Mouse (Mus musculus): ENCODE data around the gene Fgf15. TPM values are rescaled to one million over a fixed set of nuclear protein-coding genes. Genes with fewer than 3 reads are reported as not detected.

Fgf15 gene
- polyA plus RNA-seq, 1 experiment = not detected

DNA sequence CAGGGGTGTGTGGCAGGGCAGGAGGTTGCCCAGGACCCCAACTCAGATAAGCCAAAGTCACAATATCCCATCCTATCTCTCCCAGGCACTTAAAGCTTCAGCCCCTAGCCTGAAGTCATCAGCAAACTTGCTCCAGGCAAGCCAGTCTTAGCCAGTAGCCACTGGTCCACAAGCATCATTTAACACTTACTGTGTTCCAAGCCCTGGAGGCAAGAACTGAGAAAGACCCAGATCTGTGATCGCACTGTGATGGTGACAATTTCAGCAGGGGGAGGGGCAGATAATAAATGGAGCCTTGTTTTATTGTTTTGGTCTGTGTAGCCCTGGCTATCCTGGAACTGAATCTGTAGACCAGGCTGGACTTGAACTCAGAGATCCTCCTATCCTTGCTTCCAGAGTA, 37.6 kb upstream of the Fgf15 start:
- H3K4me1 ChIP-seq (ENCODE audit: control insufficient read depth, insufficient read depth, insufficient read length) = no peaks in the 10 kb centered on the region
- H3K27ac ChIP-seq (ENCODE audit: insufficient read depth, low read length) = no peak overlapping the region
- H3K4me3 ChIP-seq (ENCODE audit: extremely low read depth, insufficient read depth, insufficient read length) = no peak overlapping the region
- WGBS = 88% methylated on average over 1 of the region's 1 CpGs
- DNase-seq (ENCODE audit: low read depth in 1 of 2, low spot score in 2 of 2) = no peak
- TF ChIP-seq CTCF (IDR thresholded peaks at IDR 0.05; ENCODE audit: extremely low read depth, insufficient read depth, insufficient read length, insufficient replicate concordance) = no peak
- no peak for TF ChIP-seq POLR2A (IDR thresholded peaks at IDR 0.05; ENCODE audit: low read depth, low read length)
- H3K36me3 ChIP-seq (ENCODE audit: control insufficient read depth, insufficient read depth, low read length) = no peaks in the 10 kb centered on the region
- peaks cover 17% of the 10 kb centered on the region for H3K27me3 ChIP-seq (ENCODE audit: control insufficient read depth, insufficient read depth, low read length)

DNA sequence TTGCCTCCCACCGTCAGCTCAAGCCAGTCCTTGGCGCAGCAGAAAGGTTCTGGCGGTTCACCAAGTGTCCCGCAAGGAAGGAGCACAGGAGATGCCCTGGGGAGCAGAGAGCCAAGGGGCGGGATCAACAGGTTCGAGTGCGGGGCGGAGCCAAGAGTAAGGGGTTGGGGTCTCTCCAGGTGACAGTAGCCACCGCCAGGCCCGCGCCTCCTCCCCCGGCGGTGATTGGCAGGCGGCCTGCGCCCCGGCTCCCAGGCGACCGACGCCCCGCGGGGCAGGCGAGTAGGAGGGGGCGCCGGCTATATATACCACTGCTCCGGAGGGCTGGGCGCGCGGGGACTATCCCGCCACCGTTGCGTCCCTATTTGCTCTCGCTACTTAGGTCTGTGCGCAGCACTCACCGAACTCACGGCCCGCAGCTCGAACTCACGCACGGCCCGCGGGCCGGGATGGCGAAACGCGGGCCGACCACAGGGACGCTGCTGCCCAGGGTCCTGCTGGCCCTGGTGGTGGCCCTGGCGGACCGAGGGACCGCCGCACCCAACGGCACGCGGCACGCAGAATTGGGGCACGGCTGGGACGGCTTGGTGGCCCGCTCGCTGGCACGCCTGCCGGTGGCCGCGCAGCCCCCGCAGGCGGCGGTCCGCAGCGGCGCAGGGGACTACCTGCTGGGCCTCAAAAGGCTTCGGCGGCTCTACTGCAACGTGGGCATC, 35.1 kb upstream of the Fgf15 start:
- 7% methylated on average over 70 of the region's 72 CpGs for WGBS
- H3K4me1 ChIP-seq (ENCODE audit: control insufficient read depth, insufficient read depth, insufficient read length) = no peaks in the 10 kb centered on the region
- H3K4me3 ChIP-seq (ENCODE audit: extremely low read depth, insufficient read depth, insufficient read length) = no peak overlapping the region
- H3K27ac ChIP-seq (ENCODE audit: insufficient read depth, low read length) = no peak overlapping the region
- no peaks in the 10 kb centered on the region for H3K36me3 ChIP-seq (ENCODE audit: control insufficient read depth, insufficient read depth, low read length)
- DNase-seq (ENCODE audit: low read depth in 1 of 2, low spot score in 2 of 2) = no peak
- TF ChIP-seq POLR2A (IDR thresholded peaks at IDR 0.05; ENCODE audit: low read depth, low read length) = no peak
- TF ChIP-seq CTCF (IDR thresholded peaks at IDR 0.05; ENCODE audit: extremely low read depth, insufficient read depth, insufficient read length, insufficient replicate concordance) = no peak
- H3K27me3 ChIP-seq (ENCODE audit: control insufficient read depth, insufficient read depth, low read length) = peaks cover 17% of the 10 kb centered on the region

DNA sequence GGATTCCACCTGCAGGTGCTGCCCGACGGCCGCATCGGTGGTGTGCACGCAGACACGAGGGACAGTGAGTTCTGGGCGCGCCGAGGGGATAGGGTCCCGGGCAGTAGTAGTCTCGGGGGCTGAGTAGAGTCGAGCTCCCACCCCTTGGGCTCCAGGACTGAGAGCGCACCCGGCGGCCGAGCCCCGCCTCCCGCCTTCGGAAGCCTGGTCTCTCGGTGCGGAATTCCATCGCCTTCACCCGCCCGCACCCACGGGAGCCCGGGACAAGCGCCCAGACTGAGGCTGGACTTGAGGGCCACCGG, 34.6 kb upstream of the Fgf15 start:
- H3K4me1 ChIP-seq (ENCODE audit: control insufficient read depth, insufficient read depth, insufficient read length) = no peaks in the 10 kb centered on the region
- no peak for DNase-seq (ENCODE audit: low read depth in 1 of 2, low spot score in 2 of 2)
- H3K27ac ChIP-seq (ENCODE audit: insufficient read depth, low read length) = no peak overlapping the region
- no peaks in the 10 kb centered on the region for H3K36me3 ChIP-seq (ENCODE audit: control insufficient read depth, insufficient read depth, low read length)
- no peak overlapping the region for H3K4me3 ChIP-seq (ENCODE audit: extremely low read depth, insufficient read depth, insufficient read length)
- peaks cover 17% of the 10 kb centered on the region for H3K27me3 ChIP-seq (ENCODE audit: control insufficient read depth, insufficient read depth, low read length)
- TF ChIP-seq CTCF (IDR thresholded peaks at IDR 0.05; ENCODE audit: extremely low read depth, insufficient read depth, insufficient read length, insufficient replicate concordance) (no peak), POLR2A (IDR thresholded peaks at IDR 0.05; ENCODE audit: low read depth, low read length) (no peak)
- 8% methylated on average over 28 of the region's 28 CpGs for WGBS

DNA sequence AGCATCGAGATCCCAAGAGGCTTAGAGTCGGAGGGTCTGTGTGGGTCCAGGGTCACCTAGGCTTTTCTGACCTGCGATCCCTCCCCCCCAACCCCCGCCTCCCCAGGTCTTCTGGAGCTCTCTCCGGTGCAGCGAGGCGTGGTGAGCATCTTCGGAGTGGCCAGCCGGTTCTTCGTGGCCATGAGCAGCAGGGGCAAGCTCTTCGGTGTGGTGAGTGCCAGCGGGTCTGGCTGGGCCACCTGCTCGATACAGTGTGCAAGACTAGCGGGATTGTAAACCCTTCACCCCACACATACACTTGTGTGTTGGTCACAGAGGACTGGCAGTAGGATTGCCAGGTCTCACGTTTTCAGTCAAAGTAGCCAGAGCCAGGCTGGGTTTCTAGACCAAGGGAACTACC, 34.2 kb upstream of the Fgf15 start:
- H3K4me1 ChIP-seq (ENCODE audit: control insufficient read depth, insufficient read depth, insufficient read length) = no peaks in the 10 kb centered on the region
- 5% methylated on average over 15 of the region's 15 CpGs for WGBS
- peaks cover 17% of the 10 kb centered on the region for H3K27me3 ChIP-seq (ENCODE audit: control insufficient read depth, insufficient read depth, low read length)
- no peaks in the 10 kb centered on the region for H3K36me3 ChIP-seq (ENCODE audit: control insufficient read depth, insufficient read depth, low read length)
- DNase-seq (ENCODE audit: low read depth in 1 of 2, low spot score in 2 of 2) = no peak
- no peak overlapping the region for H3K27ac ChIP-seq (ENCODE audit: insufficient read depth, low read length)
- TF ChIP-seq POLR2A (IDR thresholded peaks at IDR 0.05; ENCODE audit: low read depth, low read length) (no peak), CTCF (IDR thresholded peaks at IDR 0.05; ENCODE audit: extremely low read depth, insufficient read depth, insufficient read length, insufficient replicate concordance) (no peak)
- H3K4me3 ChIP-seq (ENCODE audit: extremely low read depth, insufficient read depth, insufficient read length) = no peak overlapping the region

DNA sequence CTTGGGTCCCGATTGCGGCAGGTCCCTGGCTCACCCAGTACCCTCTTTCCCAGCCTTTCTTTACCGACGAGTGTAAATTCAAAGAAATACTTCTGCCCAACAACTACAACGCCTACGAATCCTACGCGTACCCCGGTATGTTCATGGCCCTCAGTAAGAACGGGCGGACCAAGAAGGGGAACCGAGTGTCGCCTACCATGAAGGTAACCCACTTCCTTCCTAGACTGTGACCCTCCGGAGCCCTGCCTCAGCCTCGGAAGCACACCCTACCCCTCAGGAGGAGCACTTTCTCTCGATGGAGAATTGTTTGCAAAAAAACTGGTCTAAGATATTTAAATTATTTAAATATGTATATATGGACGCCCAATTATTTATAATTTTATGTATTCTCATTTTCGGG, 33.6 kb upstream of the Fgf15 start:
- TF ChIP-seq CTCF (IDR thresholded peaks at IDR 0.05; ENCODE audit: extremely low read depth, insufficient read depth, insufficient read length, insufficient replicate concordance) = no peak
- no peak for TF ChIP-seq POLR2A (IDR thresholded peaks at IDR 0.05; ENCODE audit: low read depth, low read length)
- Histone ChIP-seq H3K36me3 (ENCODE audit: control insufficient read depth, insufficient read depth, low read length) (no peaks in the 10 kb centered on the region), H3K27ac (ENCODE audit: insufficient read depth, low read length) (no peak overlapping the region), H3K27me3 (ENCODE audit: control insufficient read depth, insufficient read depth, low read length) (peaks cover 17% of the 10 kb centered on the region), H3K4me3 (ENCODE audit: extremely low read depth, insufficient read depth, insufficient read length) (no peak overlapping the region), H3K4me1 (ENCODE audit: control insufficient read depth, insufficient read depth, insufficient read length) (no peaks in the 10 kb centered on the region)
- 1% methylated on average over 18 of the region's 18 CpGs for WGBS
- no peak for DNase-seq (ENCODE audit: low read depth in 1 of 2, low spot score in 2 of 2)

DNA sequence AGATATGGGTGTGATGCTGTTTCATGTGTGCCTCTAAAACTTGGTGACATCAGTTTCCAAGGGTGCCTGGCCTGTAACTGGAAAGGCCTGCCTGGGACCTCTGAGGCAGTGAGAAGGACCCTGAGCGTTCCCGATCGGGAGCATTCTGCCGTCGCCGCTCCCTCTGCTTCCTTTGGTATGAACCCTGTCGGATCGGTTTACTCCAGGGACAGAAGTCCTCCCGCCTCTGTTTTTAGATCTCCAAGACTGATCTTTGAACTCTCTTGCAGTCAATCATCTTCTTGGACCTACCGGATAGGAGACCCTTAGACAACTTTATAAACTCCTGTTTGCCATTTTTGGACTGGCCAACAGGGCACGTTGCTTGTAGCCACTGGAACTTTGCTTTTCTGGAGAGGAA, 33.1 kb upstream of the Fgf15 start:
- no peak for TF ChIP-seq POLR2A (IDR thresholded peaks at IDR 0.05; ENCODE audit: low read depth, low read length)
- no peak for TF ChIP-seq CTCF (IDR thresholded peaks at IDR 0.05; ENCODE audit: extremely low read depth, insufficient read depth, insufficient read length, insufficient replicate concordance)
- Histone ChIP-seq H3K27ac (ENCODE audit: insufficient read depth, low read length) (no peak overlapping the region), H3K36me3 (ENCODE audit: control insufficient read depth, insufficient read depth, low read length) (no peaks in the 10 kb centered on the region), H3K4me1 (ENCODE audit: control insufficient read depth, insufficient read depth, insufficient read length) (no peaks in the 10 kb centered on the region), H3K27me3 (ENCODE audit: control insufficient read depth, insufficient read depth, low read length) (peaks cover 17% of the 10 kb centered on the region), H3K4me3 (ENCODE audit: extremely low read depth, insufficient read depth, insufficient read length) (no peak overlapping the region)
- no peak for DNase-seq (ENCODE audit: low read depth in 1 of 2, low spot score in 2 of 2)
- 9% methylated on average over 11 of the region's 11 CpGs for WGBS

DNA sequence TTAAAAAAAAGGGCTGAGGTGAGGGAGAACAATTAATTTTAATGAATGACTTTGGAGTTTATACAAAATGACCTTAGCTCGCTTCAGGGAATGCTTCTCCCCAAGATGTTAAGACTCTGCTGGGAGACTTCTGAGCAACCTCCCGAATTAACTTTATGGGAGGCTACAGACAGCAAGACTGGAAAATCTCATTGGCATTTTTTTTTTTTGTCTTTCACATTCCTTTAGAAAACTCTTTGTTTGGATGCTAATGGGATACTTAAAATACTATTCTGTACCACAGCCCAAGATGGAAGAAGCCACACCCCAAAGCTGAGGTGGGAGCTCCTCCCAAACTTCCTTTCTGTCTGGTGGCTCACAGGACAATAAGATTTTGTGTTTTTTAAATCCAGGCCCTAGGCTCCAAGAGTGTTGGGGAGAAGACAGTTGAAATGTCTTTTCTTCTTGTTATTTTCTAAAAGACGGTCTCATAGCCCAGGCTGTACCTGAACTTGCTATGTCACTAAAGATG, 32.1 kb upstream of the Fgf15 start:
- no peaks in the 10 kb centered on the region for H3K4me1 ChIP-seq (ENCODE audit: control insufficient read depth, insufficient read depth, insufficient read length)
- H3K27me3 ChIP-seq (ENCODE audit: control insufficient read depth, insufficient read depth, low read length) = peaks cover 17% of the 10 kb centered on the region
- DNase-seq (ENCODE audit: low read depth in 1 of 2, low spot score in 2 of 2) = no peak
- 85% methylated on average over 3 of the region's 3 CpGs for WGBS
- H3K4me3 ChIP-seq (ENCODE audit: extremely low read depth, insufficient read depth, insufficient read length) = no peak overlapping the region
- TF ChIP-seq CTCF (IDR thresholded peaks at IDR 0.05; ENCODE audit: extremely low read depth, insufficient read depth, insufficient read length, insufficient replicate concordance) = no peak
- TF ChIP-seq POLR2A (IDR thresholded peaks at IDR 0.05; ENCODE audit: low read depth, low read length) = no peak
- H3K27ac ChIP-seq (ENCODE audit: insufficient read depth, low read length) = no peak overlapping the region
- no peaks in the 10 kb centered on the region for H3K36me3 ChIP-seq (ENCODE audit: control insufficient read depth, insufficient read depth, low read length)
